Mouse (Mus musculus) embryonic stem cell, embryonic (primary cell): ENCODE data around the gene Kcnk15.

Experiments
- CTCF ChIA-PET, 4 experiments: fragments of 300-600 bp in 2 of 4; fragments of 350-600 bp in 2 of 4; sonication (Branson Sonifier 250); formaldehyde crosslinking; loops; one replicate each; lab custom pipeline; 2022; ENCODE audit warnings: inconsistent platforms in 2 of 4; lab: Charles Lee
- POLR2A ChIA-PET, 4 experiments: fragments of 300-600 bp in 2 of 4; fragments of 350-600 bp in 2 of 4; sonication (Branson Sonifier 250); formaldehyde crosslinking; loops; one replicate each; lab custom pipeline; 2022; ENCODE audit warnings: antibody characterized with exemption in 4 of 4, inconsistent platforms in 1 of 4; lab: Charles Lee

Kcnk15 gene

DNA sequence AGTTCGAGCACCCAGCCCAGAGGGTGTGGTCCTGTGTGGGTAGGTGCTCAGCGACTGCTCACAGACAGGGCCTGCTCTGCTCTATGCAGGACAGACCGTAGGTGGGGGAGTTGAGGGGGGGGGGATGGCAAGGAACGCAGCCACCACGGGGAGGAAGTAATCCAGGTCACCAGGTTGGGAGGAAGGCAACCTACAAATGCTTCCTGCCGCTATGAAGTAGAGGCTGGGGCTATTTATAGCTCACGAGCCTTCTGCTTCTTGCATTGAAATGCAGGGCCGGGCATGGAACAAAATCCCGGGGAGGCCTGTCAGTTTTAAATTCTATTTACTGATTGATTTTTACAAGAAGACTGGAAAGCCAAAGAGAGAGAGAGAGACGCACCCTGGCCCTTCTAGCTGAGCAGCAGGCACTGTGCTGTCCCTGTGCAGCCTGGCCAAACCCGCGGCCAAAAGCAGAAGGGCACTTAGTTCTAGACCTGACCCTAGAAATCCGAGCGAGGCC lies 46.5 kb downstream of the Kcnk15 start:
- ChIA-PET POLR2A (no interaction called here), CTCF (interaction anchor here in 2 of 4 experiments (0.7 to 1.0 kb wide), 2 partner anchors 70 to 112 kb away, joined by 3 to 4 read pairs; no protein-coding TSS in a partner anchor)

DNA sequence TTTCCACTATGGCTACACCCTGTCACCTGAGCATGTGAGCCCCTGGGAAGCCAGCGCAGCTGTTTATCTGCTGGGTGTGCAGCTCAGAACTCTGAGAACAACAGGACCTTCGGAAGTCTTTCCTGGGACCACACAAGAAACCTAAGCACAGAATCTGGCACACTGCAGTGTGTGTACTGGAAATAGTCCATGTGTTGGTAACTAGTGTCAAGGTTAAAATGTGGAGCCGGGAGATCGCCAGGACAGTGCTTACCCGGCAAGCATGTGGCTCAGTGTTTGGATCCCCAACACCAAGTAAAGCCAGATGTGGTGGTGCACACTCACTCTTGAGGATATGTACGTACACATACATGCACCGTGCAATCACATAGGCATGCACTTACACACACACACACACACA lies 47.6 kb downstream of the Kcnk15 start:
- ChIA-PET POLR2A (no interaction called here), CTCF (no interaction called here)

DNA sequence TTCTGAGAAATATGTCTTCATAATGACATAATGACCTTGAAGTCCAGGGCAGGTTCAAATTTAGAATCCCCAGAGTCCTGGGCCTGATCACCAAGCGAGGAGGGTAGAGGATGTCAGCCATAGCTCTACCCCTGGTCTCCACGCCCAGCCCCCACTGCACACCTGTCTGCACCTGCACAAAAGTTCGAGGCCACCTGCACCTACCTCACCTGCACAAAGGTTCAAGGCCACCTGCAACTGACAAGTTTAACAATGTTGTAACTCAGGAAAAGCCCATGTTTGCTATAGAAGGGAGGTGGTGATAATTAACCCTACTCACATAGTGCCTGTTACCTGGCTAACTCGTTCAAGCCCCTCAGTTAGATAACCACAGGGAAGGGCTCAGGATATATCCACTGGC lies 49.0 kb downstream of the Kcnk15 start:
- CTCF ChIA-PET = no interaction called here
- POLR2A ChIA-PET = no interaction called here

DNA sequence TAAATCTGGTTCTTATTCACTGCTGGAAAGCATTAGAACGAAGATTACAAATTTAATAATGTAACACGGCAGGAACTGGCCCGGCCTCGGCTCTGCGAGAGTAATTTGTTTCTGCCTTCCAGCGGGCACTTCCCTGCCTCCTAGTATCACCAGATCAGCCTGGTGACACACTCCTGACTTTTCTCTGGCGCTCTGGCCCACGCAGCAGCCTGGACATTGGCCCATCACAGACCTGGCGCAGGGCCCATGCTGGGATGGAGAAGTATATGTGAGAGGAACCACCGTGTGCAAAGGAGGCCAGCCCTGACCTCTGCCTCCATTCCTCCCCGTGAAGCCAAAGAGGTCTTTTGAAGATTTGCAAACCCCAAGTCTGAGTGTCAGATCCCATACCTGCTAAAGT lies 50.0 kb downstream of the Kcnk15 start:
- CTCF ChIA-PET = interaction anchor here in 1 of 4 experiments (0.6 kb wide), 1 partner anchor 38 kb away, joined by 3 read pairs; no protein-coding TSS in a partner anchor
- POLR2A ChIA-PET = no interaction called here

DNA sequence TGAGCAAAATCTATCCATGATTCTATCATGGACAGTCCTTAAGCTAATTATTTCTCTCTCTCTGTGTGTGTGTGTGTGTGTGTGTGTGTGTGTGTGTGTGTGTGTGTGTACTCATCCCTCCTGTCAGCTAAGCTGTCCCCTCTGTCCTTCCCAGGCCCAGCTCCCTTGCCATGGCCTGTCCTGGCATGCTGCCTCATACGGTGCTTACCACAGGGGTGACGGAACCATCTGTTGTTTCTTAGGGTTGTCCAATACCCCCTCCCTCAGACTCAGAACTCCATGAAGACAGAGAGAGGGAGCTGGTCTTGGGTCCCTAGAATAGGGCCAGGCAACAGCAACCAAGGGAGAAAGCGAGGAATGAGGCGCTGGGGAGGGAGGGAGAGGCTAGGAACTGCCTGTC lies 50.9 kb downstream of the Kcnk15 start:
- CTCF ChIA-PET = interaction anchor here in 3 of 4 experiments (0.6 to 0.9 kb wide), 4 partner anchors 17 to 317 kb away, joined by 3 read pairs; no protein-coding TSS in a partner anchor
- POLR2A ChIA-PET = no interaction called here

DNA sequence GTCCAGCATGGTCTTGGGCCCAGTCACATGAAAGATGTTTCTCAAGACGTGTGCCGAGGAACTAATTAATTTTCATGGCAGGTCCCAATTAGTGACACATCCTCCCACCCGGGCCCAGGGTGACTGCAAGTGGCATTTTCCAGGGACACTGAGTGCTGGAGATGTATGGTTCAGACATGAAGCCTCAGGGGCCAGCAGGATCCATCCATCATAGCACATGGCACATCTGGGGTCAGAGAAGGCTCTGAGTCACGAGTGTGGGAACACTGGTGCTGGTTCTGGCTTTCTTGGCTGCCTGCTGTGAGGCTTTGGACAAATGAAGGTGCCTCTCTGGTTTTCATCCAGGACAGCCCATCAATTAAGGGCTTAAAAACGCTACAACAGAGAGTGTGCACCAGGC lies 53.7 kb downstream of the Kcnk15 start:
- POLR2A ChIA-PET = interaction anchor here in 1 of 4 experiments (1.4 kb wide), 1 partner anchor 44 kb away, joined by 4 read pairs; no protein-coding TSS in a partner anchor
- CTCF ChIA-PET = interaction anchor here in 1 of 4 experiments (0.6 to 1.4 kb wide), 5 partner anchors 8 to 70 kb away, joined by 3 to 6 read pairs (median 3); no protein-coding TSS in a partner anchor
